Mouse (Mus musculus): Measurements from ENCODE around the gene Il31ra. TPM values are rescaled to one million over a fixed set of nuclear protein-coding genes. Genes with fewer than 3 reads are reported as not detected.

Gene Il31ra
- polyA plus RNA-seq, 1 experiment from 2014 or later = 0.09 TPM

- Histone ChIP-seq H3K9me3 (replicated peaks) (no peaks in the 10 kb centered on the region), H3K9ac (replicated peaks) (no peak overlapping the region), H3K4me1 (no peaks in the 10 kb centered on the region), H3K27ac (replicated peaks) (no peak overlapping the region), H3K4me3 (replicated peaks) (no peak overlapping the region), H3K4me2 (no peak overlapping the region), H3K27me3 (replicated peaks) (no peaks in the 10 kb centered on the region), H3K36me3 (peaks cover 58% of the 10 kb centered on the region)
- 95% methylated on average over 13 of the region's 13 CpGs for WGBS
- ATAC-seq (ENCODE audit: low FRiP score) = no peak
Measured at GRCm38 (mm10) chr13:112503846-112504245, 90.3 kb downstream of the Il31ra start.

- Histone ChIP-seq H3K4me1 (no peaks in the 10 kb centered on the region), H3K9ac (replicated peaks) (no peak overlapping the region), H3K36me3 (peaks cover 65% of the 10 kb centered on the region), H3K4me3 (replicated peaks) (no peak overlapping the region), H3K9me3 (replicated peaks) (no peaks in the 10 kb centered on the region), H3K27ac (replicated peaks) (no peak overlapping the region), H3K4me2 (no peak overlapping the region), H3K27me3 (replicated peaks) (no peaks in the 10 kb centered on the region)
- WGBS = 96% methylated on average over 9 of the region's 9 CpGs
- ATAC-seq (ENCODE audit: low FRiP score) = no peak
Measured at GRCm38 (mm10) chr13:112500466-112500865, 93.7 kb downstream of the Il31ra start.

GRCm38 (mm10) chr13:112500027-112500426, 94.1 kb downstream of the Il31ra start:
- 95% methylated on average over 4 of the region's 4 CpGs for WGBS

GRCm38 (mm10) chr13:112494590-112494989, 99.6 kb downstream of the Il31ra start:
- H3K4me2 ChIP-seq = no peak overlapping the region
- H3K4me1 ChIP-seq = no peaks in the 10 kb centered on the region
- H3K9me3 ChIP-seq (replicated peaks) = no peaks in the 10 kb centered on the region
- H3K27ac ChIP-seq (replicated peaks) = no peak overlapping the region
- 94% methylated on average over 12 of the region's 12 CpGs for WGBS
- no peaks in the 10 kb centered on the region for H3K27me3 ChIP-seq (replicated peaks)
- H3K9ac ChIP-seq (replicated peaks) = no peak overlapping the region
- H3K36me3 ChIP-seq = peaks cover 46% of the 10 kb centered on the region
- ATAC-seq (ENCODE audit: low FRiP score) = no peak
- H3K4me3 ChIP-seq (replicated peaks) = no peak overlapping the region

More at GRCm38 (mm10) chr13:112500027-112500426, 94.1 kb downstream of the Il31ra start:
- no peak overlapping the region for H3K4me3 ChIP-seq (replicated peaks)
- H3K36me3 ChIP-seq = peaks cover 65% of the 10 kb centered on the region
- H3K27me3 ChIP-seq (replicated peaks) = no peaks in the 10 kb centered on the region
- no peak for ATAC-seq (ENCODE audit: low FRiP score)
- H3K4me2 ChIP-seq = no peak overlapping the region
- H3K4me1 ChIP-seq = no peaks in the 10 kb centered on the region
- no peaks in the 10 kb centered on the region for H3K9me3 ChIP-seq (replicated peaks)
- no peak overlapping the region for H3K27ac ChIP-seq (replicated peaks)
- H3K9ac ChIP-seq (replicated peaks) = no peak overlapping the region

- H3K4me1 ChIP-seq = no peaks in the 10 kb centered on the region
- no peak overlapping the region for H3K4me2 ChIP-seq
- H3K27me3 ChIP-seq (replicated peaks) = no peaks in the 10 kb centered on the region
- no peak for ATAC-seq (ENCODE audit: low FRiP score)
- H3K4me3 ChIP-seq (replicated peaks) = no peak overlapping the region
- H3K9ac ChIP-seq (replicated peaks) = no peak overlapping the region
- peaks cover 30% of the 10 kb centered on the region for H3K36me3 ChIP-seq
- H3K9me3 ChIP-seq (replicated peaks) = no peaks in the 10 kb centered on the region
- no peak overlapping the region for H3K27ac ChIP-seq (replicated peaks)
- WGBS = 87% methylated on average over 1 of the region's 1 CpGs
Measured at GRCm38 (mm10) chr13:112492285-112492678, 101.9 kb downstream of the Il31ra start.

- no peak overlapping the region for H3K9ac ChIP-seq (replicated peaks)
- H3K4me2 ChIP-seq = no peak overlapping the region
- H3K36me3 ChIP-seq = peaks cover 28% of the 10 kb centered on the region
- no peaks in the 10 kb centered on the region for H3K27me3 ChIP-seq (replicated peaks)
- H3K27ac ChIP-seq (replicated peaks) = no peak overlapping the region
- no peaks in the 10 kb centered on the region for H3K9me3 ChIP-seq (replicated peaks)
- ATAC-seq (ENCODE audit: low FRiP score) = no peak
- no peaks in the 10 kb centered on the region for H3K4me1 ChIP-seq
- 69% methylated on average over 14 of the region's 14 CpGs for WGBS
- H3K4me3 ChIP-seq (replicated peaks) = no peak overlapping the region
Measured at GRCm38 (mm10) chr13:112491636-112492284, 102.4 kb downstream of the Il31ra start.

GRCm38 (mm10) chr13:112490036-112490435, 104.1 kb downstream of the Il31ra start:
- Histone ChIP-seq H3K27ac (replicated peaks) (no peak overlapping the region), H3K36me3 (peaks cover 35% of the 10 kb centered on the region)

GRCm38 (mm10) chr13:112486676-112487075, 107.5 kb downstream of the Il31ra start:
- Histone ChIP-seq H3K9ac (replicated peaks) (no peak overlapping the region), H3K27me3 (replicated peaks) (no peaks in the 10 kb centered on the region), H3K9me3 (replicated peaks) (no peaks in the 10 kb centered on the region), H3K4me3 (replicated peaks) (no peak overlapping the region), H3K27ac (replicated peaks) (no peak overlapping the region), H3K4me1 (no peaks in the 10 kb centered on the region), H3K4me2 (no peak overlapping the region), H3K36me3 (peaks cover 46% of the 10 kb centered on the region)
- no peak for ATAC-seq (ENCODE audit: low FRiP score)
- WGBS = 97% methylated on average over 5 of the region's 5 CpGs

More at GRCm38 (mm10) chr13:112490036-112490435, 104.1 kb downstream of the Il31ra start:
- H3K27me3 ChIP-seq (replicated peaks) = no peaks in the 10 kb centered on the region
- H3K4me1 ChIP-seq = no peaks in the 10 kb centered on the region
- WGBS = 98% methylated on average over 3 of the region's 3 CpGs
- H3K9ac ChIP-seq (replicated peaks) = no peak overlapping the region
- H3K9me3 ChIP-seq (replicated peaks) = no peaks in the 10 kb centered on the region
- H3K4me3 ChIP-seq (replicated peaks) = no peak overlapping the region
- ATAC-seq (ENCODE audit: low FRiP score) = no peak
- no peak overlapping the region for H3K4me2 ChIP-seq

GRCm38 (mm10) chr13:112486236-112486635, 107.9 kb downstream of the Il31ra start:
- no peak for ATAC-seq (ENCODE audit: low FRiP score)
- Histone ChIP-seq H3K9ac (replicated peaks) (no peak overlapping the region), H3K4me1 (no peaks in the 10 kb centered on the region), H3K27me3 (replicated peaks) (no peaks in the 10 kb centered on the region), H3K4me3 (replicated peaks) (no peak overlapping the region), H3K9me3 (replicated peaks) (no peaks in the 10 kb centered on the region), H3K36me3 (peaks cover 47% of the 10 kb centered on the region), H3K4me2 (no peak overlapping the region), H3K27ac (replicated peaks) (no peak overlapping the region)
- WGBS = 97% methylated on average over 5 of the region's 5 CpGs

- Histone ChIP-seq H3K27me3 (replicated peaks) (no peaks in the 10 kb centered on the region), H3K9ac (replicated peaks) (no peak overlapping the region), H3K36me3 (peaks cover 51% of the 10 kb centered on the region), H3K4me2 (no peak overlapping the region), H3K27ac (replicated peaks) (no peak overlapping the region), H3K4me1 (no peaks in the 10 kb centered on the region), H3K4me3 (replicated peaks) (no peak overlapping the region), H3K9me3 (replicated peaks) (no peaks in the 10 kb centered on the region)
- ATAC-seq (ENCODE audit: low FRiP score) = no peak
- 91% methylated on average over 7 of the region's 7 CpGs for WGBS
Measured at GRCm38 (mm10) chr13:112483015-112483414, 111.1 kb downstream of the Il31ra start.

GRCm38 (mm10) chr13:112482525-112482924, 111.6 kb downstream of the Il31ra start:
- no peak overlapping the region for H3K4me3 ChIP-seq (replicated peaks)
- no peak overlapping the region for H3K27ac ChIP-seq (replicated peaks)
- H3K27me3 ChIP-seq (replicated peaks) = no peaks in the 10 kb centered on the region
- H3K4me1 ChIP-seq = no peaks in the 10 kb centered on the region
- H3K36me3 ChIP-seq = peaks cover 50% of the 10 kb centered on the region
- WGBS = 97% methylated on average over 5 of the region's 5 CpGs
- no peak for ATAC-seq (ENCODE audit: low FRiP score)
- H3K9me3 ChIP-seq (replicated peaks) = no peaks in the 10 kb centered on the region
- H3K4me2 ChIP-seq = no peak overlapping the region
- no peak overlapping the region for H3K9ac ChIP-seq (replicated peaks)

GRCm38 (mm10) chr13:112479926-112480325, 114.2 kb downstream of the Il31ra start:
- no peaks in the 10 kb centered on the region for H3K9me3 ChIP-seq (replicated peaks)
- WGBS = 92% methylated on average over 15 of the region's 15 CpGs
- no peaks in the 10 kb centered on the region for H3K27me3 ChIP-seq (replicated peaks)
- no peak overlapping the region for H3K27ac ChIP-seq (replicated peaks)
- H3K4me3 ChIP-seq (replicated peaks) = no peak overlapping the region
- no peaks in the 10 kb centered on the region for H3K4me1 ChIP-seq
- no peak for ATAC-seq (ENCODE audit: low FRiP score)
- no peak overlapping the region for H3K4me2 ChIP-seq
- H3K36me3 ChIP-seq = peaks cover 46% of the 10 kb centered on the region
- no peak overlapping the region for H3K9ac ChIP-seq (replicated peaks)
